Mouse (Mus musculus) brain, embryonic 14.5 days (tissue): Measurements from ENCODE around the gene Dmpk. TPM values are rescaled to one million over a fixed set of nuclear protein-coding genes. Genes with fewer than 3 reads are reported as not detected.

ENCODE experiments used
- DNase-seq: peaks from one replicate; pipeline ENCODE4 v3.0.0-alpha.2; 2011; ENCODE audit warnings: low read depth
- CTCF ChIP-seq: fragments of 200-500 bp; IDR thresholded peaks from 2 replicates; pipeline ENCODE4 v1.5.1; 2012; ENCODE audit warnings: inconsistent platforms, mild to moderate bottlenecking, moderate library complexity, borderline replicate concordance; ENCODE audit not compliant: insufficient read depth, insufficient read length; ENCODE audit errors: extremely low read depth
- POLR2A ChIP-seq: fragments of 200-500 bp; IDR thresholded peaks from 2 replicates; pipeline ENCODE4 v1.6.1; 2012; ENCODE audit warnings: mild to moderate bottlenecking, inconsistent platforms, borderline replicate concordance; ENCODE audit not compliant: poor library complexity, insufficient read depth, insufficient read length, severe bottlenecking; ENCODE audit errors: extremely low read depth
- polyA plus RNA-seq: library from polyadenylated mRNA; depleted of rRNA; stranded (reverse); fragments of >200 nt; gene quantifications from 2 replicates; pipeline ENCODE4 v1.2.3, GENCODE M21; 2012

Dmpk gene
- polyA plus RNA-seq, 1 experiment = 74.8 TPM

DNA sequence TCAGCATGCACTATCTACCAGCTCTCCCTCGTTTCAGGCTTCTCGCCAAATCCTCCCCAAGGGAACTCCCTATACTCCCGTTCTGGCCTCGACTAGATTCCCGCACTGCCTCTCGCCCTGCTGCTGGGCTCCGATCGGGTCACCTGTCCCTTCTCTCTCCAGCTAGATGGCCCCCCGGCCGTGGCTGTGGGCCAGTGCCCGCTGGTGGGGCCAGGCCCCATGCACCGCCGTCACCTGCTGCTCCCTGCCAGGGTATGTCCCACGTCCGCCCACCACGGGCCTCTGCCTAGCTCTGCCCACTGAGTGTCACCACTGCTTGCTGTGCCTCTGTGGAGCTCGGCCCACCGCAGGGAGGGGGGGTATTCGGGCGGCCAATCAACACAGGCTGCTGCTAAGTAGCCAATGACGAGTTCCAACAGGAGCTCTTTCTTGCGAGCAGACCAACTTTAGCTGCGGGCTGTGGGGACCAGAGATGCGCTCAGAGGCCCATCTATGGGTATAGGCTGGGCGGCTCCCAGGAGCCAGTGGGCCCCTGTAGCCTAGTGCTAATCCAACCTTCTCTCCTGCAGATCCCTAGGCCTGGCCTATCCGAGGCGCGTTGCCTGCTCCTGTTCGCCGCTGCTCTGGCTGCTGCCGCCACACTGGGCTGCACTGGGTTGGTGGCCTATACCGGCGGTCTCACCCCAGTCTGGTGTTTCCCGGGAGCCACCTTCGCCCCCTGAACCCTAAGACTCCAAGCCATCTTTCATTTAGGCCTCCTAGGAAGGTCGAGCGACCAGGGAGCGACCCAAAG, 8.9 kb downstream of the Dmpk start:
- TF ChIP-seq POLR2A (0 out of 2 replicates have a peak, but pooled peaks have one; percentile 5), CTCF (no peak)

DNA sequence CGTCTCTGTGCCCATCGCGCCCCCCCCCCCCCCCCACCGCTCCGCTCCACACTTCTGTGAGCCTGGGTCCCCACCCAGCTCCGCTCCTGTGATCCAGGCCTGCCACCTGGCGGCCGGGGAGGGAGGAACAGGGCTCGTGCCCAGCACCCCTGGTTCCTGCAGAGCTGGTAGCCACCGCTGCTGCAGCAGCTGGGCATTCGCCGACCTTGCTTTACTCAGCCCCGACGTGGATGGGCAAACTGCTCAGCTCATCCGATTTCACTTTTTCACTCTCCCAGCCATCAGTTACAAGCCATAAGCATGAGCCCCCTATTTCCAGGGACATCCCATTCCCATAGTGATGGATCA, 9.5 kb downstream of the Dmpk start:
- peak; percentile 75 for DNase-seq
- peak; percentile 68 for TF ChIP-seq CTCF
- TF ChIP-seq POLR2A = no peak

More for the DNA sequence above, 8.9 kb downstream of the Dmpk start:
- DNase-seq = peak; percentile 92

DNA sequence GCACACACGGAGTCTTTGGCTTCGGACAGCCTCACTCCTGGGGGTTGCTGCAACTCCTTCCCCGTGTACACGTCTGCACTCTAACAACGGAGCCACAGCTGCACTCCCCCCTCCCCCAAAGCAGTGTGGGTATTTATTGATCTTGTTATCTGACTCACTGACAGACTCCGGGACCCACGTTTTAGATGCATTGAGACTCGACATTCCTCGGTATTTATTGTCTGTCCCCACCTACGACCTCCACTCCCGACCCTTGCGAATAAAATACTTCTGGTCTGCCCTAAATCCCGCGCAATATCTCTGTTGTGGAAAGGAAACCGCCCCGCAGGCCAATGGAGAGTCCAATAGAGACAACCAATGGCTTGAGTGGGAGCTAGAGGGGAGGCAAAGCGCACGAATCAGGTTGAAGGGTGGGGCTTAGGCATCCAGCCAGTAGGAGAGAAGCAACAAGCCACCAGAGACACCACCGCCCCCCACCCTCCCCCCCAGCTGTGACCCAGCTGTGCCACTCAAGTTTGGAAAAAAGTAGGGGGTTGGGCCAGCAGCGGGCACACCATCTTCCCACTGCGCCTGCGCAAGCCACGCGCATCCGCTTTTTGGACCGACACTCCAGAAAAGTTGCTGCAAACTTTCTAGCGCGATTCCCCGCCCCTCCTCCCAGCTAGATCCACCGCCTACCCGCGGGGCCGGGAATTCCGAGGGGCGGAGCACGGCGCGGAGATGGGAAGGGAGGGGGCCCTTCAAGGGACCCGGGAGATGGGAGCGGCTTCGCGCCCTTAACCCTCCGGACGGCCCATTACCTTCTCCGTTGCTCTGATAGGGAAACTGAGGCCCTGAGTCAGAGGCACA, 10.1 kb downstream of the Dmpk start:
- DNase-seq = peak; percentile 97
- TF ChIP-seq CTCF (no peak), POLR2A (peak; percentile 60; the same call in 1 of the 2 replicates)

DNA sequence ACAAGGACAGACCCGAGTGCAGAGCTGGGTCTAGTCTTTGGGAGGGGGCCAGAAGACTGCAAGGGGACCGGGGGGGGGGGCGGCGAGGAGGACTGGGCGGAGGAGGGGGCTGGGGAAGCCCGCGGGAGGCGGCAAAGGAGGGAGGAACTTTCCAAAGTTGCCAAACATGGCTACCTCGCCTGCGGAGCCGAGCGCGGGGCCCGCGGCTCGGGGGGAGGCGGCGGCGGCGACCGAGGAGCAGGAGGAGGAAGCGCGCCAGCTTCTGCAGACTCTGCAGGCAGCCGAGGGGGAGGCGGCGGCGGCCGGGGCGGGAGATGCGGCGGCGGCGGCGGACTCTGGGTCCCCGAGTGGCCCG, 10.8 kb downstream of the Dmpk start, which contains the start of gene Six5:
Gene Six5 (plus strand): TSS at position 124 of the 355 bp plus-strand sequence.
- DNase-seq = no peak
- TF ChIP-seq CTCF (no peak), POLR2A (0 out of 2 replicates have a peak, but pooled peaks have one; percentile 3)

DNA sequence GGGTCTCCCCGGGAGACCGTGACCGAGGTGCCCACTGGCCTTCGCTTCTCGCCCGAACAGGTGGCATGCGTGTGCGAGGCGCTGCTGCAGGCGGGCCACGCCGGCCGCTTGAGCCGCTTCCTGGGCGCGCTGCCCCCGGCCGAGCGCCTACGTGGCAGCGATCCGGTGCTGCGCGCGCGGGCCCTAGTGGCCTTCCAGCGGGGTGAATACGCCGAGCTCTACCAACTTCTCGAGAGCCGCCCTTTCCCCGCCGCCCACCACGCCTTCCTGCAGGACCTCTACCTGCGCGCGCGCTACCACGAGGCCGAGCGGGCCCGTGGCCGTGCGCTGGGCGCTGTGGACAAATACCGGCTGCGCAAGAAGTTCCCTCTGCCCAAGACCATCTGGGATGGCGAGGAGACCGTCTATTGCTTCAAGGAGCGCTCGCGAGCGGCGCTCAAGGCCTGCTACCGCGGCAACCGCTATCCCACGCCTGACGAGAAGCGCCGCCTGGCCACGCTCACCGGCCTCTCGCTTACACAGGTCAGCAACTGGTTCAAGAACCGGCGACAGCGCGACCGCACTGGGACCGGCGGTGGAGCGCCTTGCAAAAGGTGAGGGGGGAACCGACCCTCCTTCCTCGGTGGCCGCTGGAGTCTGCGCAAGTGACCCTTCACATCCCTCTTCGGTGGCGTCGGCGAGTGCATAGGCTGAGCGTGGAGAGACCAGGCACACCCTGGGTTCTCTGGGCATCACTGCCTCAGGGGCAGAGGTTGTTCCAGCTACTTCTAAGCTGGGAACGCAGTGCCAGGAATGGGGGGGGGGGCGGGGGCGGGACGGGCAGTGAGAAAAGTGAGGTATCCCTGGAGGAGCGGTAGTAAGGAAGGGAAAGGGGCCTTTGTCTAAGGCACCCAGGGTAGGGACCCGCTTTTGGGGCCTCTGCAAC, 11.4 kb downstream of the Dmpk start:
- no peak for TF ChIP-seq POLR2A
- no peak for TF ChIP-seq CTCF
- peak; percentile 63 for DNase-seq

DNA sequence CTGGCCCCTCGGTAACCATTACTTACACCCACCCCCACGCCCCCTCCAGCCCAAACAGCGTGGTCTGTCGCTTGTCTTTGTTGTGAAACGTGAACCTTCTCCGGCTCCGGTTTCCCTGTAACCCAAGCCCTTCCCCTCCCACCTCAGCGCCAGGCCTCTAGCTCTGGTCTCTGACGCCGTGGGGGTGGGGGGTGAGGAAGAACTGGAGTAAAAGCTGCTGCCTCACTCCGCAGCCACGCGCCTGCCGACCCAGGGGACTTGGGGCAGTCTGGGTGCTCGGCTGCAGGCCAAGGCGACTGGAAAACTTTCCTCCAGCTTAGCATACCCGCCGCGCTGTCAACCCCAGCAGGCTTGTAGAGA, 12.1 kb downstream of the Dmpk start:
- peak; percentile 80 for DNase-seq
- TF ChIP-seq POLR2A = peak; percentile 8; the same call in 1 of the 2 replicates
- TF ChIP-seq CTCF = no peak

DNA sequence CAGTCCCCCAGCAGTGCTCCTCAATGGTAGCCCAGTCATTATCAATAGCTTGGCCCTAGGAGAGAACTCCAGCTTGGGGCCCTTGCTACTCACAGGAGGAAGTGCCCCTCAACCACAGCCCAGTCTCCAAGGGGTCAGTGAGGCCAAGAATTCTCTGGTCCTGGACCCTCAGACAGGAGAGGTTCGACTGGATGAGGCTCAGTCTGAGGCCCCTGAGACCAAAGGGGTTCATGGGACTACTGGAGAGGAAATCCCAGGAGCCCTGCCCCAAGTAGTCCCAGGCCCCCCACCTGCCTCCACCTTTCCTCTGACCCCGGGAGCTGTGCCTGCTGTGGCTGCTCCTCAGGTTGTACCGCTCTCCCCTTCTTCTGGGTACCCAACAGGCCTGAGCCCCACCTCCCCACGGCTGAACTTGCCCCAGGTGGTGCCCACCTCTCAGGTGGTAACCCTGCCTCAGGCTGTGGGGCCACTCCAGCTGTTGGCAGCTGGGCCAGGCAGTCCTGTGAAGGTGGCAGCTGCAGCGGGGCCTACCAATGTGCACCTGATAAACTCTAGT, 12.8 kb downstream of the Dmpk start:
- TF ChIP-seq POLR2A (no peak), CTCF (no peak)
- no peak for DNase-seq

DNA sequence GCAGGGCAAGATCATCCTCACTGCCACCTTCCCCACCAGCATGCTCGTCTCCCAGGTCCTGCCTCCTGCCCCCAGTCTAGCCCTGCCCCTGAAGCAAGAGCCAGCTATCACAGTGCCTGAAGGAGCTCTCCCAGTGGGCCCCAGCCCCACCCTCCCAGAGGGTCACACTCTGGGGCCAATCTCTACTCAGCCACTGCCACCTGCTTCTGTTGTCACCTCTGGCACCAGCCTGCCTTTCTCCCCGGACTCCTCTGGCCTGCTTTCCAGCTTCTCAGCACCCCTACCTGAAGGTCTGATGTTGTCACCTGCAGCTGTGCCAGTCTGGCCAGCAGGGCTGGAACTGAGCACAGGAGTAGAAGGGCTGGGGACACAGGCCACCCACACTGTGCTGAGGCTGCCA, 13.6 kb downstream of the Dmpk start:
- TF ChIP-seq POLR2A (no peak), CTCF (no peak)
- no peak for DNase-seq

DNA sequence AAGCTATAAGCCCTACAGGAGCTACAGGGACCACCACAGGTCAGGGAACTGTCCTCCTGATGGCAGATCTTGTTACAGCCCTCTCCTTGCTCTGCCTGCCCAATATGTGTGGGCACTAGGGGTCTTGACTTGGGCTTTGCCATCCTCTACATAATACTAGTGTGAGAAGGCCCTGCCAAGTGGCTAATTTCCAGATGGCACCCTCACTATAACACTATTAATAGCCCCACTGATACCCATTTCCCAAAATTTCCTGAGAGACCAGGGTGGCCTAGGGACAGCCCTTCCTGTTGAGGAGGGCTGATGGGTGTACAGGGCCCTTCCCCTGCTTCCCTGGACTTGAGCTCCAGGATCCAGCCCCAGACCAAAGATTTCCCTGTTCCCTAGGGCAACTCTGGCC, 14.2 kb downstream of the Dmpk start:
- TF ChIP-seq CTCF (no peak), POLR2A (no peak)
- no peak for DNase-seq

DNA sequence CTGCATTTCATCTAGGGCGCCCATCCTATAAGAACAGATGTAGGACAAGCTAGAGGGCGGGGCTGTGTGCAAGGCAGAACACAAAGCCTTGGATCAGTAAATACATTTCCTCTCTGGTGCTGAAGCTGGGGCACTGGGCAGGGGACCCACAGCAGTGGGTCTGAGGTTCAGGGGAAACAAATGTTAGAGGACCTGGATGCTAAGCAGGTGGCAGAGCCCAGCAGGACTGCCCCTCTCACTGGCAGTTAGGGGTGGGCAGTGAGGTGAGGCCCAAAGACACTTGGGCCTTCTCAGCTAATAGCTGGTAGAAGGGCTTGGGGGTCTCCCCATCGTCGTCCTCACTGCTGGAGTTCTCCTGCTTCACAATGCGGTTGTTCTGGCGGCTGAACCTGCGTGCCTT, 15.2 kb downstream of the Dmpk start:
- DNase-seq = no peak

More for the DNA sequence above, 15.2 kb downstream of the Dmpk start:
- TF ChIP-seq CTCF (no peak), POLR2A (no peak)
